Mouse (Mus musculus) limb, embryonic 14.5 days (tissue): ENCODE results near the gene Rorb. TPM values are rescaled to one million over a fixed set of nuclear protein-coding genes. Genes with fewer than 3 reads are reported as not detected.
A peak's percentile ranks its signal among the peaks of the same experiment; 100 is the strongest.

ENCODE experiments used
- ATAC-seq: fragments of 200-750 bp; cut with Nextera tagmentation; 2 replicates; pipeline ENCODE4 v1.8.0; 2017; ENCODE audit warnings: low read depth, moderate number of reproducible peaks, moderate TSS enrichment; ENCODE audit not compliant: low FRiP score
- DNase-seq: peaks from one replicate; pipeline ENCODE4 v3.0.0-alpha.2; 2015; ENCODE audit warnings: low spot score
- H3K27ac ChIP-seq: fragments of 300-500 bp; sonication (generic); replicated peaks from 2 replicates; pipeline ENCODE4 v1.5.1; 2014; ENCODE audit warnings: low read depth, mild to moderate bottlenecking, low read length, moderate library complexity, mixed read lengths
- H3K27me3 ChIP-seq: fragments of 300-500 bp; sonication (generic); 2 replicates; pipeline ENCODE4 v1.6.1; 2014; ENCODE audit warnings: low read length, mixed read lengths; ENCODE audit not compliant: control insufficient read depth, insufficient read depth
- H3K36me3 ChIP-seq: fragments of 300-500 bp; sonication (generic); 2 replicates; pipeline ENCODE4 v1.6.1; 2014; ENCODE audit warnings: mild to moderate bottlenecking, low read length, moderate library complexity, mixed read lengths; ENCODE audit not compliant: control insufficient read depth, insufficient read depth
- H3K4me1 ChIP-seq: fragments of 300-500 bp; sonication (generic); 2 replicates; pipeline ENCODE4 v1.6.1; 2014; ENCODE audit warnings: antibody characterized with exemption, low read length, mixed read lengths; ENCODE audit not compliant: control insufficient read depth, insufficient read depth
- H3K4me2 ChIP-seq: fragments of 300-500 bp; sonication (generic); replicated peaks from 2 replicates; pipeline ENCODE4 v1.6.1; 2014; ENCODE audit warnings: low read depth, mild to moderate bottlenecking, low read length, moderate library complexity; ENCODE audit not compliant: severe bottlenecking
- H3K4me3 ChIP-seq: fragments of 300-500 bp; sonication (generic); replicated peaks from 2 replicates; pipeline ENCODE4 v1.5.1; 2014; ENCODE audit warnings: low read length
- H3K9ac ChIP-seq: fragments of 300-500 bp; sonication (generic); 2 replicates; pipeline ENCODE4 v1.6.1; 2014; ENCODE audit warnings: mild to moderate bottlenecking, low read depth, low read length, moderate library complexity; ENCODE audit not compliant: severe bottlenecking
- H3K9me3 ChIP-seq: fragments of 300-500 bp; sonication (generic); 2 replicates; pipeline ENCODE4 v1.6.1; 2016; ENCODE audit warnings: low read length; ENCODE audit not compliant: control insufficient read depth
- POLR2A ChIP-seq: fragments of 200-500 bp; IDR thresholded peaks from 2 replicates; pipeline ENCODE4 v1.8.0; 2012; ENCODE audit warnings: inconsistent platforms, mild to moderate bottlenecking, moderate library complexity, borderline replicate concordance; ENCODE audit not compliant: insufficient read depth, insufficient read length; ENCODE audit errors: extremely low read depth
- WGBS: fragments of 180-500 bp; shearing (Covaris S2); extraction: QIAGEN DNeasy Blood & Tissue Kit; methylation state at CpG from one replicate; pipeline ENCODE4 v1.1.7; 2014; 5-methylcytosine and 5-hydroxymethylcytosine counted together
- polyA plus RNA-seq, 2 experiments: library from polyadenylated mRNA; depleted of rRNA in 1 of 2; stranded (reverse) in 1 of 2; unstranded in 1 of 2; fragments of >200 nt; fragmentation: Nextera tagmentation in 1 of 2; extraction: Ambion mirVana in 1 of 2; gene quantifications; 2 replicates each; pipeline versions ENCODE4 v1.2.1 to v1.2.3; 2012 to 2014

The Rorb gene
- polyA plus RNA-seq, 2 experiments = 0.08 to 0.25 TPM

GRCm38 (mm10) chr19:18889632-18890031 lies 221.4 kb downstream of the Rorb start:
- no peaks in the 10 kb centered on the region for H3K27me3 ChIP-seq
- no peak for TF ChIP-seq POLR2A
- H3K27ac ChIP-seq = no peak overlapping the region
- peak overlapping the region; percentile 36; the same call in 1 of the 2 replicates for H3K4me2 ChIP-seq
- DNase-seq (no peak), ATAC-seq (no peak)
- H3K4me1 ChIP-seq = peaks cover 4% of the 10 kb centered on the region; the same call in 1 of the 2 replicates
- no peaks in the 10 kb centered on the region for H3K36me3 ChIP-seq
- no peaks in the 10 kb centered on the region for H3K9me3 ChIP-seq
- H3K4me3 ChIP-seq = 0 out of 2 replicates have a peak overlapping the region, but pooled peaks have one; percentile 4
- no peak overlapping the region for H3K9ac ChIP-seq
- 77% methylated on average over 1 of the region's 1 CpGs for WGBS

GRCm38 (mm10) chr19:18889117-18889627 lies 221.8 kb downstream of the Rorb start:
- Histone ChIP-seq H3K36me3 (no peaks in the 10 kb centered on the region), H3K4me1 (peaks cover 4% of the 10 kb centered on the region; the same call in 1 of the 2 replicates), H3K4me2 (peak overlapping the region; percentile 36), H3K9me3 (no peaks in the 10 kb centered on the region), H3K27me3 (no peaks in the 10 kb centered on the region), H3K27ac (no peak overlapping the region), H3K4me3 (peak overlapping the region; percentile 4), H3K9ac (no peak overlapping the region)
- WGBS = 8% methylated on average over 11 of the region's 11 CpGs
- ATAC-seq (no peak), DNase-seq (no peak)
- TF ChIP-seq POLR2A = no peak

- H3K4me1 ChIP-seq = peaks cover 4% of the 10 kb centered on the region; the same call in 1 of the 2 replicates
- peak overlapping the region; percentile 4 for H3K4me3 ChIP-seq
- ATAC-seq (no peak), DNase-seq (no peak)
- 27% methylated on average over 13 of the region's 13 CpGs for WGBS
- no peak overlapping the region for H3K9ac ChIP-seq
- H3K9me3 ChIP-seq = no peaks in the 10 kb centered on the region
- H3K4me2 ChIP-seq = peak overlapping the region; percentile 36
- H3K27me3 ChIP-seq = no peaks in the 10 kb centered on the region
- no peaks in the 10 kb centered on the region for H3K36me3 ChIP-seq
- TF ChIP-seq POLR2A = no peak
- no peak overlapping the region for H3K27ac ChIP-seq
Measured at GRCm38 (mm10) chr19:18888491-18889116, 222.4 kb downstream of the Rorb start.

- ATAC-seq (no peak), DNase-seq (no peak)
- Histone ChIP-seq H3K4me1 (peaks cover 4% of the 10 kb centered on the region; the same call in 1 of the 2 replicates), H3K27me3 (no peaks in the 10 kb centered on the region), H3K4me2 (no peak overlapping the region), H3K27ac (no peak overlapping the region), H3K9me3 (no peaks in the 10 kb centered on the region), H3K9ac (no peak overlapping the region), H3K4me3 (no peak overlapping the region), H3K36me3 (no peaks in the 10 kb centered on the region)
- TF ChIP-seq POLR2A = no peak
- WGBS = 16% methylated on average over 11 of the region's 11 CpGs
Measured at GRCm38 (mm10) chr19:18887646-18888407, 223.2 kb downstream of the Rorb start.

GRCm38 (mm10) chr19:18881162-18881561 lies 229.8 kb downstream of the Rorb start:
- TF ChIP-seq POLR2A = no peak
- H3K27me3 ChIP-seq = no peaks in the 10 kb centered on the region
- 46% methylated on average over 5 of the region's 5 CpGs for WGBS
- no peak overlapping the region for H3K4me3 ChIP-seq
- no peak overlapping the region for H3K27ac ChIP-seq
- no peak overlapping the region for H3K9ac ChIP-seq
- DNase-seq (no peak), ATAC-seq (no peak)
- no peaks in the 10 kb centered on the region for H3K9me3 ChIP-seq
- H3K4me1 ChIP-seq = no peaks in the 10 kb centered on the region; the same call in 1 of the 2 replicates
- H3K36me3 ChIP-seq = no peaks in the 10 kb centered on the region
- H3K4me2 ChIP-seq = no peak overlapping the region
